Mouse (Mus musculus): Measurements from ENCODE around the gene Cdr2. TPM values are rescaled to one million over a fixed set of nuclear protein-coding genes. Genes with fewer than 3 reads are reported as not detected.
"Not testable (repeated sequence)": the region's sequence is repeated elsewhere in the genome, so short reads cannot be mapped to it uniquely, and the experiment has no call there.

Gene Cdr2
- polyA plus RNA-seq, 1 experiment from 2014 or later, result 18.1 TPM

DNA sequence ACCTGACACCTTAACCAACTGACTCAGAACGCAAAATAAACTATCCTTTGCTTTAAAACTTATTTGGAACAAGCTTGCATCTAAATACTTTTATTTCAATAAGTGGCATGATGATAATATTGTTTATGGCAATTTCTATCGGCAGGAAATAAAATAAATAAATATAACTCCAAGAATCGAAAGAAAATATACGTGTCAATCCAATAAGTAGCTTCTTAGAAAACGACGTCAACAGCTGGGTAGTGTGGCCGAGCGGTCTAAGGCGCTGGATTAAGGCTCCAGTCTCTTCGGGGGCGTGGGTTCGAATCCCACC, 64.9 kb downstream of the Cdr2 start:
- ATAC-seq (no peak), DNase-seq (no peak)
- peak overlapping the region; percentile 91 for H3K4me3 ChIP-seq (ENCODE audit: low read depth, low read length)
- H3K36me3 ChIP-seq (replicated peaks; ENCODE audit: insufficient read depth, low read length), result no peaks in the 10 kb centered on the region; the same call in 1 of the 2 replicates
- no peaks in the 10 kb centered on the region for H3K27me3 ChIP-seq (ENCODE audit: insufficient read depth, low read length)
- no peak for TF ChIP-seq CTCF (IDR thresholded peaks at IDR 0.05; ENCODE audit: low read depth)
- TF ChIP-seq EP300 (IDR thresholded peaks at IDR 0.05; ENCODE audit: low read depth), result peak; percentile 71
- 0 out of 2 replicates have a peak, but pooled peaks cover 5% of the 10 kb centered on the region for H3K4me1 ChIP-seq (ENCODE audit: insufficient read depth)
- H3K4me2 ChIP-seq (ENCODE audit: low read depth, low read length), result peak overlapping the region; percentile 86
- no peaks in the 10 kb centered on the region for H3K9me3 ChIP-seq (ENCODE audit: low read length)
- peak overlapping the region; percentile 31; the same call in 1 of the 2 replicates for H3K9ac ChIP-seq (replicated peaks)
- no peak overlapping the region for H3K27ac ChIP-seq (ENCODE audit: low read depth)
- whole genome bisulfite sequencing (ENCODE audit: insufficient replicate concordance), result 5% methylated on average over 12 of the region's 12 CpGs

DNA sequence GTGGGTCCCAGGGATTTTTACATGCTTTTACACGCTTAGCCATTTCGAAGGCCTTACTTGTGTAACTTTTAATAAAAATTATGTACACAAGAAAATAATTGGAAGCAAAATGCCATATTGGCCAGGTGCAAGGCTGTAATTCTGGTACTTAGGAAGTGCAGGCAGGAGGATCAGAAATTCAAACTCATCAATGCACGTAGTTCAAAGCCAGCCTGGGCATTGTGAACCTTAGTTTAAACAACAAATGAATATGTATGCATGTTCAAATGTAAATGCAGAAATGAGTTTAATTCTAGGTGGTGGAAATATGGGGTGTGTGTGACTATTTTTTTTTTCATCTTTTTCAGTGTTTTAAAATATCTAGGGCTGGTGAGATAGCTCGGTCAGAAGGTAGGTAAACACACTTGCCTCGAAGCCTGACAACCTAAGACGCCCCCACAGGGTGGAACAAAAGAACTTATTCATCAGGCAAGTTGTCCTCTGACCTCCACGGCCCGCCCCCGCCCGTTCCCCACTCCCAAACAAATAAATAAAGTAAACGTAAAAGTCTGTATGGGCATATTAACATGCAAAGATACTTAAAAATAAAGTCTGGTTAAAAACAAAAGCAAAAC, 65.7 kb downstream of the Cdr2 start:
- Histone ChIP-seq H3K4me1 (ENCODE audit: insufficient read depth) (0 out of 2 replicates have a peak, but pooled peaks cover 5% of the 10 kb centered on the region), H3K27ac (ENCODE audit: low read depth) (no peak overlapping the region), H3K4me2 (ENCODE audit: low read depth, low read length) (peak overlapping the region; percentile 86), H3K4me3 (ENCODE audit: low read depth, low read length) (peak overlapping the region; percentile 91; the same call in 1 of the 2 replicates), H3K27me3 (ENCODE audit: insufficient read depth, low read length) (no peaks in the 10 kb centered on the region), H3K9me3 (ENCODE audit: low read length) (no peaks in the 10 kb centered on the region), H3K36me3 (replicated peaks; ENCODE audit: insufficient read depth, low read length) (no peaks in the 10 kb centered on the region), H3K9ac (replicated peaks) (no peak overlapping the region)
- TF ChIP-seq CTCF (IDR thresholded peaks at IDR 0.05; ENCODE audit: low read depth) (no peak), EP300 (IDR thresholded peaks at IDR 0.05; ENCODE audit: low read depth) (no peak)
- no peak for ATAC-seq
- no peak for DNase-seq
- 38% methylated on average over 11 of the region's 11 CpGs for WGBS (ENCODE audit: insufficient replicate concordance)

DNA sequence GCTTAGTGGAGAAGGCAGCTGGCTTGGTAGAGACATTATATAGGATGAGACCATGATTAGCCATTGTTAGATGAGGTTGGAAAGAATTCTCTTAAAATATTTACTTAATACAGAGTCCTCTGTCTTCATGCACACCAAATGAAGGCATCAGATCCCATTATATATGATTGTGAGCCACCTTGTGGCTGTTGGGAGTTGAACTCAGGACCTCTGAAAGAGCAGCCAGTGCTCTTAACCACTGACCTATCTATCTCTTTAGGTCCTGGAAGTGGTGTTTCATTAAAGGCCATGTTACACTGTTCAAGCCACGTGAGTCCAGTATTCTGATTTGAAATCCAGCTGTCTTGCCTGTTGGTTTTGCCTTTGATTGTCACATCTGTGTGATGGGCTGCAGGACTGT, 68.8 kb downstream of the Cdr2 start:
- no peaks in the 10 kb centered on the region for H3K36me3 ChIP-seq (replicated peaks; ENCODE audit: insufficient read depth, low read length)
- DNase-seq, result no peak
- no peak overlapping the region for H3K9ac ChIP-seq (replicated peaks)
- H3K27me3 ChIP-seq (ENCODE audit: insufficient read depth, low read length), result no peaks in the 10 kb centered on the region
- WGBS (ENCODE audit: insufficient replicate concordance), result 21% methylated on average over 1 of the region's 1 CpGs
- H3K4me1 ChIP-seq (ENCODE audit: insufficient read depth), result 0 out of 2 replicates have a peak, but pooled peaks cover 2% of the 10 kb centered on the region
- H3K4me2 ChIP-seq (ENCODE audit: low read depth, low read length), result no peak overlapping the region
- no peak for ATAC-seq
- no peak overlapping the region for H3K4me3 ChIP-seq (ENCODE audit: low read depth, low read length)
- TF ChIP-seq CTCF (IDR thresholded peaks at IDR 0.05; ENCODE audit: low read depth) (peak; percentile 64), EP300 (IDR thresholded peaks at IDR 0.05; ENCODE audit: low read depth) (no peak)
- no peaks in the 10 kb centered on the region for H3K9me3 ChIP-seq (ENCODE audit: low read length)
- H3K27ac ChIP-seq (ENCODE audit: low read depth), result no peak overlapping the region

DNA sequence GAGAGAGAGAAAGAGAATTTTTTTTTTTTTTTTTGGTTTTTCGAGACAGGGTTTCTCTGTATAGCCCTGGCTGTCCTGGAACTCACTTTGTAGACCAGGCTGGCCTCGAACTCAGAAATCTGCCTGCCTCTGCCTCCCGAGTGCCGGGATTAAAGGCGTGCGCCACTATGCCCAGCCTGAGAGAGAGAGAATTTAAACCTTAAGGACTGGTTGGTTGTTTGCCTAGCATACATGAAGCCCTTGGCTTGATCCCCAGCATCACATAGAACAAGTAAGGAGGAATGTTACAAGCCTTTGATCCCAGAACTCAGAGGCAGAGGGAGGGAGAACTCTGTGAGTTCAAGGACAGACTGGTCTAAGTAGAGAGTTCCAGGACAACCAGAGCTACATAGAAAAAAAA, 70.8 kb downstream of the Cdr2 start:
- not testable (repeated sequence) for H3K9ac ChIP-seq (replicated peaks); DNase-seq; H3K9me3 ChIP-seq (ENCODE audit: low read length); H3K4me3 ChIP-seq (ENCODE audit: low read depth, low read length); H3K4me2 ChIP-seq (ENCODE audit: low read depth, low read length); H3K4me1 ChIP-seq (ENCODE audit: insufficient read depth); H3K36me3 ChIP-seq (replicated peaks; ENCODE audit: insufficient read depth, low read length); ATAC-seq; H3K27me3 ChIP-seq (ENCODE audit: insufficient read depth, low read length); H3K27ac ChIP-seq (ENCODE audit: low read depth)
- WGBS (ENCODE audit: insufficient replicate concordance), result 84% methylated on average over 5 of the region's 6 CpGs

DNA sequence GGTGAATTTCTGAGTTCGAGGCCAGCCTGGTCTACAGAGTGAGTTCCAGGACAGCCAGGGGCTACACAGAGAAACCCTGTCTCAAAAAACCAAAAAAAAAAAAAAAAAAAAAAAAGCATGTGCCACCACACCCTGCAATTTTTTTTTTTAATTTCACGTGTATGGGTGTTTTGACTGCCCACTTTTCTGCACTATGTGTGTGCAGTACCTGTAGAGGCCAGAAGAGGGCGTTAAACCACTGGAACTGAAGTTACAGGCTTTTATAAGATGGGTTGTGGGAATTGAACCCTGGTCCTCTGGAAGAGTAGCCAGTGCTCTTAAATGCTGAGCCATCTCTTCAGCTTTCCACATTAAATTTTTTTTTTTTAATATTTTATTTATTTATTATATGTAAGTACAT, 71.9 kb downstream of the Cdr2 start:
- H3K27me3 ChIP-seq (ENCODE audit: insufficient read depth, low read length); H3K36me3 ChIP-seq (replicated peaks; ENCODE audit: insufficient read depth, low read length); ATAC-seq; H3K4me2 ChIP-seq (ENCODE audit: low read depth, low read length); H3K4me3 ChIP-seq (ENCODE audit: low read depth, low read length); H3K4me1 ChIP-seq (ENCODE audit: insufficient read depth); H3K9ac ChIP-seq (replicated peaks); H3K27ac ChIP-seq (ENCODE audit: low read depth); DNase-seq; H3K9me3 ChIP-seq (ENCODE audit: low read length): not testable (repeated sequence)
- 65% methylated on average over 3 of the region's 3 CpGs for WGBS (ENCODE audit: insufficient replicate concordance)
- peak; percentile 41 for TF ChIP-seq CTCF (IDR thresholded peaks at IDR 0.05; ENCODE audit: low read depth)

Other genes with a start within 250 kb of the Cdr2 start
- gene Vwa3a, start 243.0 kb downstream of the Cdr2 start, polyA plus RNA-seq (2015; fragmentation: Nextera tagmentation; extraction: Ambion mirVana), result 0.04 and 0.12 TPM in 2 replicates
- gene Gm5737, start 169.9 kb downstream of the Cdr2 start, polyA plus RNA-seq (2015; fragmentation: Nextera tagmentation; extraction: Ambion mirVana), result not detected in 2 replicates
- gene Eef2k, start 139.5 kb downstream of the Cdr2 start, polyA plus RNA-seq (2015; fragmentation: Nextera tagmentation; extraction: Ambion mirVana), result 14.4 and 19.5 TPM in 2 replicates
- 8.5 and 9.3 TPM in 2 replicates for gene Polr3e, start 64.6 kb downstream of the Cdr2 start, polyA plus RNA-seq (2015; fragmentation: Nextera tagmentation; extraction: Ambion mirVana)
- gene Mfsd13b, start 197 bp upstream of the Cdr2 start, polyA plus RNA-seq (2015; fragmentation: Nextera tagmentation; extraction: Ambion mirVana), result 0.08 TPM in 1 of 2 replicates, not detected in the other
- gene Mettl9, start 52.1 kb upstream of the Cdr2 start, polyA plus RNA-seq (2015; fragmentation: Nextera tagmentation; extraction: Ambion mirVana), result 34.9 and 36.4 TPM in 2 replicates
- gene Igsf6, start 92.3 kb upstream of the Cdr2 start, polyA plus RNA-seq (2015; fragmentation: Nextera tagmentation; extraction: Ambion mirVana), result 12.4 and 14.6 TPM in 2 replicates
- 0.04 TPM in 1 of 2 replicates, not detected in the other for gene Otoa, start 99.3 kb upstream of the Cdr2 start, polyA plus RNA-seq (2015; fragmentation: Nextera tagmentation; extraction: Ambion mirVana)

All from liver, postnatal 0 days (tissue).